Mouse (Mus musculus) liver, postnatal 0 days (tissue): ENCODE measurements around the gene Vdr. TPM values are rescaled to one million over a fixed set of nuclear protein-coding genes. Genes with fewer than 3 reads are reported as not detected.
A peak's percentile ranks its signal among the peaks of the same experiment; 100 is the strongest.

Source experiments
- ATAC-seq: fragments of 200-750 bp; cut with Nextera tagmentation; 2 replicates; pipeline ENCODE4 v1.8.0; 2017; ENCODE audit warnings: mild to moderate bottlenecking, moderate library complexity
- DNase-seq: peaks from one replicate; pipeline ENCODE4 v3.0.0-alpha.2; 2016
- H3K27ac ChIP-seq: fragments of 300-500 bp; sonication (generic); 2 replicates; pipeline ENCODE4 v1.5.1; 2014; ENCODE audit warnings: antibody characterized with exemption, moderate library complexity, mild to moderate bottlenecking, low read depth
- H3K27me3 ChIP-seq: fragments of 300-500 bp; sonication (generic); 2 replicates; pipeline ENCODE4 v1.6.1; 2014; ENCODE audit warnings: low read length, control low read depth, mixed read lengths; ENCODE audit not compliant: insufficient read depth
- H3K36me3 ChIP-seq: fragments of 300-500 bp; sonication (generic); replicated peaks from 2 replicates; pipeline ENCODE4 v1.6.1; 2014; ENCODE audit warnings: mild to moderate bottlenecking, control low read depth, low read length, moderate library complexity, mixed read lengths; ENCODE audit not compliant: insufficient read depth
- H3K4me1 ChIP-seq: fragments of 300-500 bp; sonication (generic); 2 replicates; pipeline ENCODE4 v1.6.1; 2014; ENCODE audit warnings: antibody characterized with exemption, mild to moderate bottlenecking, control low read depth; ENCODE audit not compliant: insufficient read depth
- H3K4me2 ChIP-seq: fragments of 300-500 bp; sonication (generic); 2 replicates; pipeline ENCODE4 v1.6.1; 2014; ENCODE audit warnings: low read depth, mild to moderate bottlenecking, low read length, moderate library complexity, mixed read lengths
- H3K4me3 ChIP-seq: fragments of 300-500 bp; sonication (generic); 2 replicates; pipeline ENCODE4 v1.5.1; 2014; ENCODE audit warnings: low read depth, low read length
- H3K9ac ChIP-seq: fragments of 300-500 bp; sonication (generic); replicated peaks from 2 replicates; pipeline ENCODE4 v1.6.1; 2014; ENCODE audit warnings: mild to moderate bottlenecking, moderate library complexity
- H3K9me3 ChIP-seq: fragments of 300-500 bp; sonication (generic); 2 replicates; pipeline ENCODE4 v1.6.1; 2016; ENCODE audit warnings: mild to moderate bottlenecking, control low read depth, low read length, mixed read lengths
- CTCF ChIP-seq: sonication (generic); IDR thresholded peaks from 2 replicates; pipeline ENCODE4 v1.5.1; 2016; ENCODE audit warnings: antibody characterized with exemption, low read depth
- EP300 ChIP-seq: IDR thresholded peaks from 2 replicates; pipeline ENCODE4 v1.6.1; 2016; ENCODE audit warnings: antibody characterized with exemption, low read depth, mild to moderate bottlenecking
- WGBS: fragments of 180-500 bp; shearing (Covaris S2); extraction: QIAGEN DNeasy Blood & Tissue Kit; methylation state at CpG from one replicate; pipeline ENCODE4 v1.1.7; 2014; ENCODE audit not compliant: insufficient replicate concordance; 5-methylcytosine and 5-hydroxymethylcytosine counted together
- polyA plus RNA-seq: library from polyadenylated mRNA; unstranded; fragments of >200 nt; fragmentation: Nextera tagmentation; extraction: Ambion mirVana; gene quantifications from 2 replicates; pipeline ENCODE4 v1.2.1, GENCODE M21; 2015

The Vdr gene
- polyA plus RNA-seq, 1 experiment from 2014 or later: 0.25 TPM

DNA sequence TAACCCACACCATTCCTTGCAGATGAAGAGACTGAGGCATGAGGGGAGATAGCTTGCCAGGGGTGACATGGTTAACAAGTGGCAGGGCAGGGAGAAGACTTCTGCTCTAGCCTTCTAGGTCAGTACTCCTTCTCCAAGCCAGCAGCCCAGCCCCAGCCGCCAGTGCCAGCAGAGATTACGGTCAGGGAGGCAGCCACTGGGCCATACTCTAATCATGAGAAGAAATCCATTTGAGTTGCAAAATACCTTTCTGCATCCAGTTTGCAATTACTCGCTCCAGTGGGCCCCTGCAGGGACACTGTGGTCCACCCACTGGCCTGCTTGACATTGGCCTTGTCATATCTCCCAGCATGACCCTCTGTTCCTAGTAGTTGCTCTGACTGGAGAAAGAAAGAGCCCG lies 72.0 kb downstream of the Vdr start:
- ATAC-seq (no peak), DNase-seq (no peak)
- no peak overlapping the region for H3K9ac ChIP-seq
- no peak overlapping the region for H3K4me2 ChIP-seq
- no peaks in the 10 kb centered on the region for H3K36me3 ChIP-seq
- H3K4me3 ChIP-seq: no peak overlapping the region
- H3K27me3 ChIP-seq: no peaks in the 10 kb centered on the region
- H3K9me3 ChIP-seq: no peaks in the 10 kb centered on the region
- TF ChIP-seq EP300 (no peak), CTCF (no peak)
- peaks cover 30% of the 10 kb centered on the region for H3K4me1 ChIP-seq
- 72% methylated on average over 4 of the region's 4 CpGs for WGBS
- no peak overlapping the region for H3K27ac ChIP-seq

DNA sequence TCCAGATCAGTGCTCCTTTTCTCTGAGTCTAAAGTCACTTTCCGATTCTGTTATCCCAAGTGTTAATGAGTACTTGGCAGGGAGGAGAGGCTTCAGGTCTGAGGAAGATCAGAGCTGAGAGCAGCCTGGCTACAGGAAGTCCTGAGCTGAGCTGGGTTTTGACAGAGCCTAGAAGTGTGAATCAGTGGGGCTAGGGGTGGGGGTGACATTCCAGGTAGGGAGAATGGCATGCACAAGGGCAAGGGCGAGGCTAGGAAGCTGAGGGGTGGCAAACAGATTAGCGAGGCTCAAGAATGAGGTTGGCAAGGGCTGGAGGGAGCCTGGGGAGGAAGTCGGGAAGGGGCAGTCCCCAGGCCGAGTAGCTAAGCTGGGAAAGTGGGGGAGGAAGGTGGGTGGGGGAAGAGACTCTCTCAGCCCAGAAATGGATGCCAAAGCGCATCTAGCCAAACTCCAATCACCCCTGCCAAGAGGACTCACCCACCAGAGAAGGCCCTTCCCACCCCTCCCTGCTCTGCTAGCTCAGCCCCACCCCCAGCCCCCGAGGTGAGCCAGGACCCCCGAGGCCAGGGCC lies 72.9 kb downstream of the Vdr start:
- WGBS: 25% methylated on average over 8 of the region's 8 CpGs
- H3K9me3 ChIP-seq: no peaks in the 10 kb centered on the region
- DNase-seq: no peak
- H3K4me2 ChIP-seq: no peak overlapping the region
- no peak; the same call in 1 of the 2 replicates for ATAC-seq
- H3K9ac ChIP-seq: no peak overlapping the region
- TF ChIP-seq EP300 (no peak), CTCF (no peak)
- no peaks in the 10 kb centered on the region for H3K36me3 ChIP-seq
- no peak overlapping the region for H3K4me3 ChIP-seq
- H3K4me1 ChIP-seq: peaks cover 31% of the 10 kb centered on the region
- H3K27ac ChIP-seq: peak overlapping the region; percentile 34; the same call in 1 of the 2 replicates
- 0 out of 2 replicates have a peak, but pooled peaks cover under 1% of the 10 kb centered on the region for H3K27me3 ChIP-seq

DNA sequence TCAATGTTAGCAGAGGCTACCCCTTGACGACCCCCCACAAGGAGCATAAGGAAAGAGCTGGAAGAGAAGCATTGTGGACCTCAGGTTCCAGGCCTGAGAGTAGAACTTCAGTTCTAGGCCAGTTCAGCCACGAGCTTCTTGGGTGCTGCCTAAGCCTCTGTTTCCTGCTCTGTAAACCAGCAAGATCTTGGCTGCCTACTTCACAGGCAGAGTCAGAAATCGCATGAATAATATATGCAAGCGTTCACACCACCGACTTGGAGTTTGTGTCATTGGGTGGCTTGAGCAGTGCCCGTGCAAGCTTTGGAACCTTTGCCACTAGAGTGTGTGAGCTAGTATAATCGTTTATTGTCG lies 73.6 kb downstream of the Vdr start:
- Histone ChIP-seq H3K27me3 (0 out of 2 replicates have a peak, but pooled peaks cover 8% of the 10 kb centered on the region), H3K36me3 (no peaks in the 10 kb centered on the region), H3K4me1 (peaks cover 35% of the 10 kb centered on the region), H3K4me3 (no peak overlapping the region), H3K27ac (no peak overlapping the region), H3K9ac (no peak overlapping the region), H3K4me2 (no peak overlapping the region), H3K9me3 (no peaks in the 10 kb centered on the region)
- no peak for ATAC-seq
- WGBS: 51% methylated on average over 8 of the region's 8 CpGs
- no peak for DNase-seq
- TF ChIP-seq EP300 (no peak), CTCF (no peak)

DNA sequence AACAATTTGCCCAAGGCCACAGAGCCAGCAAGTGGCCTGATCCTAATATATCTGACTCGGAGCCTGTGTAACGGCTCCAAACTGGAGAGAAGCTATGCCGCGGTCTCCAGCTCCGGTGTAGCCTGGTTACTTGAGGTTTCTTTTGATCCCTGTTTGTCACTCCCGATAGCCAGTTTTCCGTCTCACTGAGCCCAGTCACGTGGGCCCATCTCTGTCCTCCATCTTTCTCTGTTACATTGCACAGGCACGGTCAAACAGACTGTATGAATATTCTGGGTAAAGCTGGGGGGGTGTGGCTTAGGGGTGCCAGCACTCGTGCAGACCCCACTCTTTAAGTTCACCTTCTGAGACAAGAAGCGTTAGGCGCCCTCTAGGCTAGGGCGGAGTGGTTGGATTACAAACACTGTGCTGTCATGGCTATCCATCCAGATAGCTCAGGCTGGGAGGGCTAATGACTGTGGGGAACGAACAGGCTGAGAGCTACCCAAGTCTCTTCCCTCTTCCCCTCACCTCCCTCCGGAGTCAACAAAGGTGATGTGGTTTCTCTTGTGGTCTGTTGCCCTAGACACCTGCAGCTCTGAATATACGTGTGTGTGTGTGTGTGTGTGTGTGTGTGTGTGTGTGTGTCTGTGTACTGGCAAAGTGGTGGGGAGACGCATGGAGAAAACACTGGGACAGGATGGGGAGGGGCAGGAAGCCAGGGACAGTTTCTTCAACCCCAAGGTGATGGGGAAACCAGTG lies 74.1 kb downstream of the Vdr start:
- Histone ChIP-seq H3K9me3 (no peaks in the 10 kb centered on the region), H3K9ac (no peak overlapping the region), H3K4me2 (no peak overlapping the region), H3K27ac (no peak overlapping the region), H3K27me3 (0 out of 2 replicates have a peak, but pooled peaks cover 9% of the 10 kb centered on the region), H3K36me3 (no peaks in the 10 kb centered on the region), H3K4me3 (no peak overlapping the region), H3K4me1 (peaks cover 38% of the 10 kb centered on the region)
- ATAC-seq: no peak
- no peak for TF ChIP-seq EP300
- TF ChIP-seq CTCF: no peak
- DNase-seq: no peak
- WGBS: 62% methylated on average over 17 of the region's 17 CpGs

DNA sequence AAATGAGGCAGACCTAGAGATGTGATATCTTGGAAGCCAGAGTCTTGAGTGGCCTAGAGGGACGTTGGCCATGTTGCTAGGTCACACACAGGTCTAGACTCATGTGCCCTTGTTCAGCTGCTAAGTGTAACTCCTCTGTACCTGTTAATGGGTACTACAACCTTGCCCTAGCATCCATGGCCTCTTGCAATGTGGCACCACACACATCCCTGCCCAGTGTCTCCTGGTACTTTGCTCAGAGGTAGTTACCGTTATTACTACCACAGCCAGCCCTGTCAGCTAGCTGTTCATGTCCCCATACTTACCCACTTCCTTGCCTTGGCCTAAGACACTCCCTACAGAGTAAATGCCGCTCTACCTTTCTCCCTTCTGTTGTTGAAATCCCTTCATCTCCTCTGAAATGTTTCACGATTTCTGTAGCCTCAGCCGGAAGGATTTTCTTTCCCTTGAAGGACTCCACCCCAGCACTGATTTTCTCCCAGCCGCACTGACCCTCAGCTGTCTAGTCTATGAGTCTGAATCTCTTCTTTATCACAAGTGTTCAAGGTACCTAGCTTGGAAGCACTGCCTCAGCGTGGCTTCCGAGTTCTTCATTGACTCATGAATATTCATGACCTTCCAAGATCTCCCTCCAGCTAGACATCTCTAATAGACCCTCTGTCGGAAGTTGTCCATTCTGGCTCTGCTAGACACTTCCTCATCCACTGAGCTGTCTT lies 77.5 kb downstream of the Vdr start:
- Histone ChIP-seq H3K4me1 (peaks cover 40% of the 10 kb centered on the region), H3K27me3 (peaks cover 17% of the 10 kb centered on the region; the same call in 1 of the 2 replicates), H3K27ac (no peak overlapping the region), H3K9ac (no peak overlapping the region), H3K4me3 (no peak overlapping the region), H3K9me3 (no peaks in the 10 kb centered on the region), H3K36me3 (no peaks in the 10 kb centered on the region), H3K4me2 (no peak overlapping the region)
- WGBS: 38% methylated on average over 9 of the region's 9 CpGs
- TF ChIP-seq EP300: no peak
- TF ChIP-seq CTCF: no peak
- DNase-seq (no peak), ATAC-seq (no peak)

DNA sequence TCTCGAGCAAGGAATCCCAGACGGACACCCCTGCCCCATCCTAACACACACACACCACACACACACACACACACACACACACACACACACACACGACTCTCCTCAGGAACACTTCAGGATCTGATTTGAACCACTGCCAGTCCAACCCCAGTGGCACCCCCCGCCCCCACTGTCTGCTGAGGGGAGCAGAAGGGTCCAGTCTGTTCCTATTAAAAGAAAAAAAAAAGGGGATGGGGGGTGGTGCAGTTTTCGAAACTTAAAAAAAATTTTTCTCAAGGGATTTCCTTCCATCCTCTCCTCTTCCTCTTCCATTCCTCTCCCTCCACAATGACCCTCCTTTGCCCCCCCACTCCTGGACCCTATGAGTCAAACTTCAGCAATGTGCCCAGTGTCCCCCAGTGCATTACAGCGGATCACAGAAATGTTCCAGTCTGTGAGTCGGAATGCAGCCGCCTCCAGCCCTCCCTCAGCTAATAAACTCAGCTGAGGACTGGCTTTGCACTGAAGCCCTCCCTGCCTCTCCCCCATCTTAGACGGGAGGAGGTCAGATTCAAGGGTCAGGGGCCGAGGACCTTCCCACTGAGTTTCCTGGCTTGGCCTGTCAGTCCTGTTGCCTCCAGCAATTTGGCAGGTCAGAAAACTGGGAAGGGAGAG lies 78.3 kb downstream of the Vdr start:
- no peaks in the 10 kb centered on the region for H3K36me3 ChIP-seq
- peaks cover 17% of the 10 kb centered on the region; the same call in 1 of the 2 replicates for H3K27me3 ChIP-seq
- H3K4me2 ChIP-seq: peak overlapping the region; percentile 95
- peak; percentile 10; the same call in 1 of the 2 replicates for ATAC-seq
- peaks cover 33% of the 10 kb centered on the region for H3K4me1 ChIP-seq
- H3K9me3 ChIP-seq: no peaks in the 10 kb centered on the region
- H3K9ac ChIP-seq: peak overlapping the region; percentile 89
- no peak for DNase-seq
- 17% methylated on average over 10 of the region's 10 CpGs for WGBS
- peak overlapping the region; percentile 93 for H3K27ac ChIP-seq
- peak overlapping the region; percentile 73 for H3K4me3 ChIP-seq
- TF ChIP-seq CTCF (no peak), EP300 (no peak)
